Mouse (Mus musculus): ENCODE measurements around the gene Htr6. TPM values are rescaled to one million over a fixed set of nuclear protein-coding genes. Genes with fewer than 3 reads are reported as not detected.

Htr6 gene
- total RNA-seq, 2 experiments from 2014 or later = not detected

DNA sequence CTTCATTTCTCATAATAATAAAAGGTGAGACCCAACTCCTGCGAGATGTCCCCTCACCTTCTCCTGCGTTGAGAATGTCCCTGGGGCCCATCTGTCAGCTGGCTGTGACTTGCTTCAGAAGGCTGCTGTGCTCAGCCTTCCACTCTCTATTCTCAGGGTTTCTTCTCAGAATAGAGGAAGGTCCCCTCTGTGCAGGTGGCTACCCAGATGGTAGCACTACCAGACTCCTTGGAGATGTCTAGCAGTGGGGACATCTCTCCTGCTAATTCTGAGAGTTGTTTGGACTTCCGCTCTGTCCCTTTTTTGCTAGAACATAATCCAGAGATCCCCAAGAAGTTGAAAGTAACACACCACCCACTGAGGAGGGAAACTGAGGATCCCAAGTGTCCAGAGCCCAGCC lies 40.4 kb downstream of the Htr6 start:
- intact Hi-C loops (cut with DNase I) = no loop called here

DNA sequence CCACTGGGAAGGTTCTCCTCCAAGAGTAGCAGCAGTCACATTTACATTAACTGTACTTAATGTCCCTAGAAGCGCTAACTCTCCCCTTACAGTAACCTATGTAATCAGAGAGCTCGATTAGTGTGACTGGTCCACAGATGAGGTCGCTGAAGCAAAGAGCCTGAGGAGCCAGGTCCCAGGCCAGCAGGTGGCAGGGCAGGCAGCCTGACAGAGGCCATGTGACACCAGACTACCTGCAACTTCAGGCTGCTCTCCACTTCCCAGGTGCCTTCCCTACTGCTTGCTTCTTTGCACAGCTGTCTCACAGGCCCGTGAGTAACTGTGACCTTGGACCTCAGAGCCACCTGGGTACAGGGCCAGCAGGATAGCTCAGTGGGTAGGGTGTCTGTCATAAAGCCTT lies 40.8 kb downstream of the Htr6 start:
- H3K27ac ChIP-seq = no peak overlapping the region
- no peak for DNase-seq
- H3K4me3 ChIP-seq = no peak overlapping the region
- intact Hi-C loops (cut with DNase I) = no loop called here
- peak; percentile 28; the same call in 1 of the 2 replicates for TF ChIP-seq CTCF (IDR thresholded peaks at IDR 0.05)

More for the DNA sequence above, 40.4 kb downstream of the Htr6 start:
- DNase-seq = no peak
- no peak for TF ChIP-seq CTCF (IDR thresholded peaks at IDR 0.05)
- Histone ChIP-seq H3K27ac (no peak overlapping the region), H3K4me3 (no peak overlapping the region)

DNA sequence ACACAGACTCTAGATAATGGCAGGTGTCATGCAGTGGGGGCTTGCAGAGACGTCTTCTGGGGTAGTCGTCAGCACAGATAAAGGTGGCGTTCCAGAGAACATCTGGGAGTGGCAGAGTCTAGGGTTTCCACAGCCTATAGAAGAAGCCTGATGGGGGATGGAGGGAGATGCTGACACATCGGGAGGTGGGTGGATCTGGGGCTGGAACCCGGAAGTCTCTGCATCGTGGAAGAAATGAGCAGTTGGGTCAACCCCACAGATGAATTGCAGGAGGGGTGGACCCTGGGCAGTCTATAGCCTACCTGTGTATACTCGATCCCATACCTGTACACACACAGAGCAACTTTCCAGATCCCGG lies 41.4 kb downstream of the Htr6 start:
- no peak overlapping the region for H3K4me3 ChIP-seq
- intact Hi-C loops (cut with DNase I) = no loop called here
- no peak overlapping the region for H3K27ac ChIP-seq
- no peak for TF ChIP-seq CTCF (IDR thresholded peaks at IDR 0.05)
- DNase-seq = no peak

DNA sequence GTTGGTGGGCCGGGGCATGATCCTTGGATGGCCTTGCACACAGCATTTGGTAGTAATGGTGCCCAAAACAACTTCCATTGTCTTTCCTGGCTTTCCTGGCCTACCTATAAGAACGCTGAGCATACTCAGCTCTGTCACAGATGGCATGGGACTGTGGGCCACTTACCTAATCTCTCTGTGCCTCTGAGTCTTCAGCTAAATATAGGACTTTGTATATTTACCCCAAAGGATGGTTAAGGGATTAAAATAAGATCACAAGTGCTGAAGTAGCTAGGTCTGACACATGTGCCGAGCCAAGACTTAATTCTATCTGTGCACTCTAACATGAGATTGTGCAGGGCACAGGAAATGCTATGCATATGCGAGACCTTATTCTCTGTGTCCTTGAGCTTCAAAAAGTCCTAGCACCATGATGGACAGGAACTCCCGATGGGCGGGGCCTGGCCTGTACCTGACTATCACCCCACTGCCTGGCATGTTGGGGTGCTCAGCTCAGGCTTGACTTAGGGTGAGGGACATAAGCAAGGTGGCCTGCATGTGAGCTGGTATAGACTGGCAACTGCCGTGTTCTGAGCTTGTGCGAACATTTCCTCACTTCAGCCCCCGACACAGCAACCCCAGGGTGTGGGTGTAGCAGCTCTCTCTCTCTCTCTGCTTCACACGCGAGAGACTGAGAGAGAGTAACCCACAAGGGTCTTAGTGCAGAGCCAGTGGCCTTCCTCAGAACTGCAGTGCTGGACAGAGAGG lies 41.9 kb downstream of the Htr6 start:
- DNase-seq = no peak
- no peak overlapping the region for H3K4me3 ChIP-seq
- H3K27ac ChIP-seq = no peak overlapping the region
- no peak for TF ChIP-seq CTCF (IDR thresholded peaks at IDR 0.05)
- intact Hi-C loops (cut with DNase I) = no loop called here

DNA sequence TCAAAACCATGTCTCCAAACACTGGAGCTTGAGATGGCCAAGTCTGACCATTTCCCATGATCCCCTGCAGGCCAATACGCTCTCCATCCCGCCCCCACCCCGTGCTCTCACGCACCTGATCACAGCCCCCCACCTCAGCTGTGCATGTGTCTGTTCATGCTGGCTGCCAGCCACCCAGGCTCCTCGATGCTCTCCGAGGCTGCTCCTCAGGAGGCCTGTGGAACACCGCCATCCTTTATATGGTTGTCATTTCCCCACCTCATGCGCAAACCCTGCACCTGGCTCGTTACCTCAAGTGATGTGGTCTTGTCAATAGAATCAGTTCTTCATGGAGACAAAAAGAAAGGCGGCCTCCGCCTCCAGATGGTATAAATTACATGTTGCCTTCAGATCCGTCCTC lies 42.8 kb downstream of the Htr6 start:
- intact Hi-C loops (cut with DNase I) = no loop called here
- no peak overlapping the region for H3K4me3 ChIP-seq
- no peak for TF ChIP-seq CTCF (IDR thresholded peaks at IDR 0.05)
- no peak for DNase-seq
- no peak overlapping the region for H3K27ac ChIP-seq

DNA sequence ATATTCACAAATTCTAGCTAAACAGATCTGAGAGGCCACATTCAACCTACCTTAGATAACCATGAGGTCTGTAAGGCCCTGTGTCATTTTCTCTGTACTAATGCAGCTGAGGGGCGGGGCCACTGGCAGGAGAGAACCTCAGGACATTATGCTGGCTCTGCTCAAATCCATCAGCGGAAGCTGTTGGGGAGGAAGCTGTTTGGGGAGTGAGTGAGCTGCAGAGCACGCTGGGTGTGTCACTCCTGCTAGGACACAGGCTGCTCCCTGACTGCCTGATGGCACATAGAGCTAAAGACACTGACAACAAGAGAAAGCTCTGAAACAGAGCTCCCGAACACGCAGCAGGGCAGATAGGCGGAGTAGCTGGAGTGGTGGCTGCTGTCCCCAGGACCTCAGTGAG lies 44.7 kb downstream of the Htr6 start:
- intact Hi-C loops (cut with DNase I) = no loop called here
- Histone ChIP-seq H3K4me3 (no peak overlapping the region), H3K27ac (0 out of 2 replicates have a peak overlapping the region, but pooled peaks have one; percentile 13)
- no peak for TF ChIP-seq CTCF (IDR thresholded peaks at IDR 0.05)
- DNase-seq = peak; percentile 52

DNA sequence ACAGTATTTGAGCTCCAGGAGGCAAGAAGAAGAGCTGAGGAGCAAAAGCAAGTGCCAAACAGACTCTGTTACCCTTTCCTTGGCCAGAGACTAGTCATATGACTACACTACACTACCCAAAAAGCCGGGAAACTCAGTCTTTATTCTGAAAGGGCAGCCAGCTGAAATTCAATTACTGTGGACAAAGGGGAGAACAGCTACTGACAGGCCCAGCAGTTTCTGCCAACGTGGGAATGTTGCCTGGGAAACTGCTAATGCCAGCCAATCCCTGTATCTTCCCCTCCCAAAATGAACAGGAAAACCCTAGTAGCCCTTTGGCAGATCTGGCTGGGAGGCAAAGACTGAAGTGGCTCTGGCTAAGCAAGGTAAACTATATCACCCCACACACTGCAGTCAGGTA lies 51.0 kb downstream of the Htr6 start:
- no peak for TF ChIP-seq CTCF (IDR thresholded peaks at IDR 0.05)
- Histone ChIP-seq H3K4me3 (no peak overlapping the region), H3K27ac (no peak overlapping the region)
- DNase-seq = no peak
- intact Hi-C loops (cut with DNase I) = no loop called here

DNA sequence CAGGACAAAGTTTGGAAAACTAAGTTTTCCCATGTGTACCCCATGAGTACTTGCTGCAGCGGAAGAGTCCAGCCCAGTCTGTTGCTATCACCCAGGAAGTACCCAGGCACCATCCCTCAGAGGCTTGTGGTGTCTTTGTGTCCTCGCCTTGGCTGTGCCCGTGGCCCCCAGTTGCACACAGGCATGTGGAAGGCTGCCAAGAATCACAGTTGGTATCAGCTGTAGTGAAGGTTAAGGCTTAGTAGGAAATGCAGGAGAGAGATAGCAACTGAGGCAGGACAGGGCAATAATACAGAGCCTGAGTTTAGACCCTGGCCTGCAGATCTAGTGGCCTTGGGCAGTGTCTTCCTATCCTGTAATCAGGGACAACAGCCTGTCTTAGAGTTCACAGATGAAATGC lies 55.0 kb downstream of the Htr6 start:
- no peak for DNase-seq
- intact Hi-C loops (cut with DNase I) = no loop called here
- H3K27ac ChIP-seq = no peak overlapping the region
- H3K4me3 ChIP-seq = no peak overlapping the region
- no peak for TF ChIP-seq CTCF (IDR thresholded peaks at IDR 0.05)

DNA sequence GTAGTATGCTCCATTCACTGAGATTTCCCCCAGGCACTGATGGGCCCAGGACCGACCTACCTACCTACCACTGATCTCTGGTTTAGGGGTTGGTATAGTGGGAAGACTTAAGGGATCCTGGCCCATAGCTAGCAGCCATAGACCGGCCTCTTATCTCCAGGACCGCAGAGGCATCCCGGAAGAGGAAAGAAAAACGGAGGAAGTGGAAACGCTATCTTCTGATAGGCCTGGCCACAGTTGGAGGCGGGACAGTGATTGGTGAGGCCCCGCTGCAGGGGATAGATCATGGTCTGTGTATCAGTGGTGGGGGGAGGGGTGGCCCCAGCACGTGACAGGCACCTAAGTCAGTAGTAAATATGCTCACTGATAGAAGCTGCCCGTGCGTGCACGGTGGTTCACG lies 56.0 kb downstream of the Htr6 start:
- Histone ChIP-seq H3K27ac (no peak overlapping the region), H3K4me3 (no peak overlapping the region)
- intact Hi-C loops (cut with DNase I) = no loop called here
- no peak for TF ChIP-seq CTCF (IDR thresholded peaks at IDR 0.05)
- no peak for DNase-seq

DNA sequence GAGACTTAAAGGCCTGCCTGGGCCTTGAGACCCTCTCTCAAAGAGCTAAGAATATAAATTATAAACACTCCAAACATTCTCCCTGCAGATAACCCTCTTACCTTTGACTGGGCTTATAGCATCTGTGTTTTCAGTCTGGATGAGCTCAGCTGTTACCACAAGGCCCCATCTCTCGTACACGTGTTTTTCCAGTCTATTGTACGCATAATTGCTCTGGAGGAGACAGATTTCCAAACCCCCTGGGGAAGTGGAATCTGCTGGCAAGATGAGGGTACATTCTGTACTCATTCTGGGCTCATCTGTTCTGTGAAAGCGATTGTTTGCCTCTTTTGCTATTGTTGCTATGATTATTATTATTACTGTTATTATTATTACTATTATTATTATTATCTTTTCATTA lies 56.4 kb downstream of the Htr6 start:
- Histone ChIP-seq H3K27ac (no peak overlapping the region), H3K4me3 (no peak overlapping the region)
- no peak for TF ChIP-seq CTCF (IDR thresholded peaks at IDR 0.05)
- intact Hi-C loops (cut with DNase I) = no loop called here
- DNase-seq = no peak

DNA sequence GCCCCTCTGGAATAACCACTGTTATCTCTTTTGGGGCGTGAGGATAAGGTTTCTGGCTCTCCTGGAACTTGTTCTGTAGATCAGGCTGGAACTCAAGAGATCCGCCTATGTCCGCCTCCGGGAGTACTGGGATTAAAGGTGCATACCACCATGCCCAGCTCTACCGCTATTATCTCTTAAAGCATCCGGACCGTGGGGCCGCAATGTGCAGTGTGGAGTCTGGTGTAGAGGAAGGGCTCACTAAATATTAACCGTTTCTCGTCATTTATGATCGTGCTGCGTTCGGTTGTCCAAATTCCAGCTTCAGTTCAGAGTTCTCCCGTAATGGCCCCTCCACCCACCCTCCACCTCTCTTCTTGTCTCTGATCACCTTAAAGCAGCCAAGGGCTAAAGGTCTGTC lies 57.0 kb downstream of the Htr6 start:
- intact Hi-C loops (cut with DNase I) = no loop called here
- H3K4me3 ChIP-seq = no peak overlapping the region
- no peak overlapping the region for H3K27ac ChIP-seq
- TF ChIP-seq CTCF (IDR thresholded peaks at IDR 0.05) = no peak
- DNase-seq = peak; percentile 1

DNA sequence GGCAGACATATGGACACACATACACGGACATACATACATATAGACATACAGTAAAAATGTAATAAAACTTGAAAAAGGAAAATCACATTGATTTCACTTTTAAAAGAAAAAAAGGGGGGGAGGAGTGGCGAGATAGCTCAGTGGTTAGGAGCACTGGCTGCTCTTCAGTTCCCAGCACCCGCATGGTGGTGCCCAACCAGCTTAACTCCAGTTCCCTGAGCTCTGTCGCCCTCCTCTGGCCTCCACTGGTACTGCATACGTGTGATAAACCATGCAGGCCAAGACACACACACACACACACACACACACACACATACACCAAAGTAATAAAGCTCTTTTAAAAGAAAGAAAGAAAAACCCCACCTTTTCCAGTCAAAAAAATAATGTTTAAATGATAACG lies 60.6 kb downstream of the Htr6 start:
- no peak for DNase-seq
- no peak overlapping the region for H3K27ac ChIP-seq
- intact Hi-C loops (cut with DNase I) = loop anchor here (2.0 kb wide), 1 partner anchor 94 kb away; no protein-coding TSS in a partner anchor
- no peak overlapping the region for H3K4me3 ChIP-seq
- peak; percentile 53 for TF ChIP-seq CTCF (IDR thresholded peaks at IDR 0.05)

DNA sequence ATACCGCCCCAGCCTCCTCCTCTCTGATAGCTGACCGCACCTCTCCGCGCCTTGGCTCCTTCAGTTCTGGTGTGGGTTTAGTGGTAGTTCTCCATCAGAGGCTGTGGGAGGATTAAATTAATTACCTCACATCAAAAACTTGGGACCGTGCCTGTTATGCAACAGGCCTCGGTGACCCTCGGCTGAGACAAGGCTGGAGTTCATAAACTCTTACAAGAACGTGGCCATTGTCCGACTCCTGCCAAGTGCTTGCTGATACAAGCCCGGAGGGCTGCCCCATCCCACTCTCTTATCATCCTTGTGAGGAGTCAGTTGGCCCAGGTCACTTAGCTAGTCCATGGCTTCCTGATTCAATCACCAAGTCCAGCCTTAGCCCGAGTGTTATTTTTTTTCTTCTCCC lies 62.1 kb downstream of the Htr6 start:
- H3K27ac ChIP-seq = no peak overlapping the region
- DNase-seq = no peak
- intact Hi-C loops (cut with DNase I) = no loop called here
- no peak for TF ChIP-seq CTCF (IDR thresholded peaks at IDR 0.05)
- H3K4me3 ChIP-seq = no peak overlapping the region

DNA sequence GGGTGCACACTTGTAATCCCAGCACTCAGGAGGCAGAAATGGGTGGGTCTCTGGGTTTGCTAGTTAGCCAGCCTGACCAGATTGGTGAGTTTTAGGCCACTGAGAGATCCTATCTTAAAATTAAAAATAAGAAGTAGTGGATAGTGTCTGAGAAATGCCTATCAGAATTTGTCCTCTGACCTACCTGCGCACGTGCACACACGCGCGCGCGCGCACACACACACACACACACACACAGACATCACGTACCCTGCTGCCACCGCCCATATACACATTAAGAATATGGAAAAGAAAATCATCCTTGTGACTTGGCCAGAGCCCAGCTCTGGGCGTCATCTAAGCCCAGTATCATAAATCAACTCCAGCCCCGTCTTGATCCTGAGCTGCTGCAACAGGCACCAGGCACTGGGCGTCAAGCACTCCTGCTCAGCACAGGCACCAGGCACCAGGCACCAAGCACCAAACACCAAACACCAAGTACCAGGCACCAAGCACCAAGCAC lies 64.1 kb downstream of the Htr6 start:
- Histone ChIP-seq H3K4me3 (no peak overlapping the region), H3K27ac (no peak overlapping the region)
- DNase-seq = no peak
- no peak for TF ChIP-seq CTCF (IDR thresholded peaks at IDR 0.05)
- intact Hi-C loops (cut with DNase I) = no loop called here

Other genes with a start within 250 kb of the Htr6 start
- 1 to 10 TPM in 1 of 2 experiments, under 1 TPM in 1; 0.92 to 2.1 TPM for gene Pla2g5, start 212.1 kb downstream of the Htr6 start, total RNA-seq (2021)
- gene Gm13030, start 201.6 kb downstream of the Htr6 start, total RNA-seq (2021) = not detected
- gene Pla2g2e, start 197.6 kb downstream of the Htr6 start, total RNA-seq (2021) = not detected
- gene Otud3, start 161.6 kb downstream of the Htr6 start, total RNA-seq (2021) = 10 to 100 TPM; 15.7 to 17.2 TPM
- not detected for gene Rnf186, start 108.5 kb downstream of the Htr6 start, total RNA-seq (2021)
- 1 to 10 TPM; 7.5 to 7.6 TPM for gene Tmco4, start 102.7 kb downstream of the Htr6 start, total RNA-seq (2021)
- 10 to 100 TPM; 19.9 to 40.8 TPM for gene Nbl1, start 17.4 kb upstream of the Htr6 start, total RNA-seq (2021)
- gene Minos1, start 55.5 kb upstream of the Htr6 start, total RNA-seq (2021) = 100 to 1,000 TPM; 304 to 430 TPM
- 100 to 1,000 TPM; 444 to 499 TPM for gene Capzb, start 117.3 kb upstream of the Htr6 start, total RNA-seq (2021)
- gene Pqlc2, start 235.1 kb upstream of the Htr6 start, total RNA-seq (2021) = 1 to 10 TPM; 4.9 to 7.2 TPM
- 10 to 100 TPM; 31.2 to 34.7 TPM for gene Akr7a5, start 235.2 kb upstream of the Htr6 start, total RNA-seq (2021)